Mouse (Mus musculus): Measurements from ENCODE around the gene Gm9507.
"Not testable (repeated sequence)": the region's sequence is repeated elsewhere in the genome, so short reads cannot be mapped to it uniquely, and the experiment has no call there.

DNA sequence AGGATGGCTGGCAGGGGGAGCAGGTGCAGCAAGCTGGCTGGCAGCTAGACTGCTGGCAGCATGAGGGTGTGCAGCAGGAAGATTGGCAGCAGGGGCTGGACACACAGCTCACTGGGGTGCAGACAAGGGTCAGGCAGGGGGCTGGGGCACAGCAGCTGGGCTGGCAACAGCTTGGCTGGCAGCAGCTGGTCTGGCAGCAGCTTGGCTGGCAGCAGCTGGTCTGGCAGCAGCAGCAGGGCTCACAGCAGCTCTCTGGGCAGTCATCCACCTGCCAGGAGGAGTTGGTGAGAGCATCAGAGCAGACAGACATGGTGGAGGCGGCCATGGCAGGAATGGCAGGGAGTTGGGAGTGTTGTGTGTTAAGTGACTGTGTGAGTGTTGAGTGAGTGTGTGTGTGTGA, 23.8 kb downstream of the Gm9507 start, which contains the start of gene Gm7137:
- TF ChIP-seq CTCF, POLR2A (IDR thresholded peaks at IDR 0.05; ENCODE audit: extremely low read depth, insufficient read depth, low read length): not testable (repeated sequence)

Data from cortical plate, adult 2 months (tissue).